ENCODE assay signal across 36 mouse cellular contexts in genomic region chr2:93913552-93913951, GRCm38 (mm10). TPM values are rescaled to one million over a fixed set of nuclear protein-coding genes. Genes with fewer than 3 reads are reported as not detected.
"Had no signal": no experiment of that assay in that cellular context is flagged by ENCODE, and none has a peak within 500 bp of the region (broad histone marks: within the 10 kb centered on the region; RNA-seq: fewer than 3 reads in every experiment).

No protein-coding gene starts in this region.

- H3K27me3 ChIP-seq: hindbrain, embryonic 12.5 days; intestine, embryonic 15.5 days; limb, embryonic 15.5 days had no signal

- H3K9ac ChIP-seq: heart, embryonic 12.5 days; hindbrain, embryonic 12.5 days; hindbrain, embryonic 14.5 days; intestine, embryonic 15.5 days; limb, embryonic 13.5 days; limb, embryonic 15.5 days had no signal

- H3K4me1 ChIP-seq: heart, embryonic 10.5 days; heart, embryonic 12.5 days; hindbrain, embryonic 10.5 days; hindbrain, embryonic 12.5 days; intestine, embryonic 15.5 days; limb, embryonic 13.5 days; limb, embryonic 15.5 days had no signal

- H3K9me3 ChIP-seq: heart, embryonic 10.5 days; heart, embryonic 12.5 days; hindbrain, embryonic 10.5 days; hindbrain, embryonic 12.5 days; intestine, embryonic 15.5 days; limb, embryonic 13.5 days; limb, embryonic 15.5 days had no signal

- H3K27ac ChIP-seq: heart, embryonic 10.5 days; hindbrain, embryonic 10.5 days; hindbrain, embryonic 12.5 days; hindbrain, embryonic 14.5 days; intestine, embryonic 15.5 days; limb, embryonic 13.5 days; limb, embryonic 15.5 days had no signal

- H3K4me2 ChIP-seq: heart, embryonic 12.5 days; hindbrain, embryonic 12.5 days; hindbrain, embryonic 14.5 days; intestine, embryonic 15.5 days; limb, embryonic 13.5 days; limb, embryonic 15.5 days had no signal

- ATAC-seq: hindbrain, embryonic 16.5 days; inflammation-experienced regulatory T-cells, adult 6 months; intestine, embryonic 15.5 days; intestine, postnatal 0 days had no signal

- DNase-seq: gastrocnemius, postnatal 14 days; gastrocnemius, postnatal 36 days; heart, adult 18-20 months; heart, postnatal 10 days; heart, postnatal 4 days; kidney, adult 18-20 months; kidney, adult 8-10 months; kidney, postnatal 10 days; kidney, postnatal 25 days; kidney, postnatal 4 days; layer of hippocampus, adult 9-11 months; layer of hippocampus, postnatal 36 days; left cerebral cortex, postnatal 4 days had no signal

- H3K4me3 ChIP-seq: heart, embryonic 10.5 days; heart, embryonic 12.5 days; hindbrain, embryonic 10.5 days; hindbrain, embryonic 12.5 days; intestine, embryonic 15.5 days; limb, embryonic 13.5 days; limb, embryonic 15.5 days had no signal

- H3K36me3 ChIP-seq: heart, embryonic 10.5 days; heart, embryonic 12.5 days; hindbrain, embryonic 10.5 days; hindbrain, embryonic 12.5 days; intestine, embryonic 15.5 days; limb, embryonic 13.5 days; limb, embryonic 15.5 days had no signal

RNA-seq across cellular contexts. Expression of gene Gm13889, which starts 43.4 kb away (rescaled TPM):
- polyA plus RNA-seq: inflammation-experienced regulatory T-cells, adult 6 months had no signal

RNA-seq across cellular contexts. Expression of gene Accsl, which starts 44.6 kb away (rescaled TPM):
- total RNA-seq: gastrocnemius, adult 18-20 months; gastrocnemius, adult 8-10 months; gastrocnemius, postnatal 14 days; gastrocnemius, postnatal 36 days; heart, adult 18-20 months; heart, adult 8-10 months; heart, postnatal 25 days; heart, postnatal 4 days; layer of hippocampus, adult 18-20 months; left cerebral cortex, postnatal 25 days; liver, adult 2 months had no signal
- polyA plus RNA-seq: heart, embryonic 10.5 days; heart, embryonic 12.5 days; heart, embryonic 14.5 days; heart, embryonic 16.5 days; hindbrain, embryonic 10.5 days; inflammation-experienced regulatory T-cells, adult 6 months; intestine, embryonic 15.5 days; intestine, postnatal 0 days; kidney, embryonic 14.5 days; kidney, embryonic 16.5 days; limb, embryonic 11.5 days; limb, embryonic 13.5 days; limb, embryonic 15.5 days; liver, adult 2 months had no signal
